Mouse (Mus musculus) heart, adult 2 months (tissue): ENCODE measurements around the gene Casp7. TPM values are rescaled to one million over a fixed set of nuclear protein-coding genes. Genes with fewer than 3 reads are reported as not detected.

ENCODE experiments used
- DNase-seq, 2 experiments: peaks; one replicate each; pipeline ENCODE4 v3.0.0; 2021
- H3K27ac ChIP-seq: fragments of 200-600 bp; 2 replicates; pipeline ENCODE4 v1.8.1; 2022
- H3K27me3 ChIP-seq: fragments of 200-500 bp; 2 replicates; pipeline ENCODE4 v1.6.1; 2012; ENCODE audit warnings: mild to moderate bottlenecking, low read length, inconsistent platforms, mixed read lengths; ENCODE audit not compliant: control insufficient read depth, insufficient read depth
- H3K36me3 ChIP-seq: fragments of 200-500 bp; 2 replicates; pipeline ENCODE4 v1.6.1; 2012; ENCODE audit warnings: low read length, inconsistent platforms; ENCODE audit not compliant: control insufficient read depth, insufficient read depth
- H3K4me1 ChIP-seq: fragments of 200-500 bp; 2 replicates; pipeline ENCODE4 v1.6.1; 2011; ENCODE audit warnings: low read length; ENCODE audit not compliant: control insufficient read depth, insufficient read depth
- H3K4me3 ChIP-seq: fragments of 200-600 bp; 2 replicates; pipeline ENCODE4 v1.8.1; 2022
- H3K79me2 ChIP-seq: fragments of 200-500 bp; replicated peaks from 2 replicates; pipeline ENCODE4 v1.6.1; 2012; ENCODE audit warnings: mild to moderate bottlenecking, inconsistent platforms, low read length, moderate library complexity, mixed read lengths; ENCODE audit not compliant: control insufficient read depth, insufficient read depth
- H3K9ac ChIP-seq: fragments of 200-500 bp; 2 replicates; pipeline ENCODE4 v1.6.1; 2012; ENCODE audit warnings: low read depth, mild to moderate bottlenecking, control low read depth, inconsistent platforms, low read length, mixed read lengths
- CTCF ChIP-seq: fragments of 200-600 bp; IDR thresholded peaks from 2 replicates; pipeline ENCODE4 v1.8.1; 2022; ENCODE audit warnings: antibody characterized with exemption, mild to moderate bottlenecking, moderate library complexity
- EP300 ChIP-seq: fragments of 200-500 bp; IDR thresholded peaks from 2 replicates; pipeline ENCODE4 v1.6.1; 2011; ENCODE audit warnings: low read depth, low read length, control low read depth; ENCODE audit not compliant: insufficient read depth
- POLR2A ChIP-seq: fragments of 200-500 bp; IDR thresholded peaks from 2 replicates; pipeline ENCODE4 v1.6.1; 2011; ENCODE audit warnings: mild to moderate bottlenecking, low read depth, low read length, control low read depth; ENCODE audit not compliant: insufficient read depth
- WGBS: fragments of 180-500 bp; shearing (Covaris S2); methylation state at CpG from one replicate; pipeline ENCODE4 v1.1.7; 2018; 5-methylcytosine and 5-hydroxymethylcytosine counted together
- intact Hi-C: fragments of 180-260 bp; cut with DNase I; formaldehyde crosslinking; loops from one replicate; pipeline ENCODE4 v1.15.1; 2025
- polyA plus RNA-seq: library from polyadenylated mRNA; depleted of rRNA; stranded (reverse); fragments of >200 nt; gene quantifications from 2 replicates; pipeline ENCODE4 v1.2.3, GENCODE M21; 2012
- total RNA-seq, 2 experiments: library from RNA; stranded (reverse); gene quantifications; 2 replicates each; pipeline ENCODE4 v1.2.3; 2021

Gene Casp7
- total and polyA plus RNA-seq, 3 experiments: 9.2 to 12.5 (median 11.7) TPM

GRCm38 (mm10) chr19:56396227-56396626 is 702 bp upstream of the Casp7 start:
- no peak for DNase-seq
- Histone ChIP-seq H3K36me3 (no peaks in the 10 kb centered on the region), H3K4me1 (peaks cover 7% of the 10 kb centered on the region), H3K79me2 (no peaks in the 10 kb centered on the region), H3K27me3 (no peaks in the 10 kb centered on the region), H3K4me3 (peak overlapping the region; percentile 70), H3K9ac (peak overlapping the region; percentile 72; the same call in 1 of the 2 replicates), H3K27ac (peak overlapping the region; percentile 87; the same call in 1 of the 2 replicates)
- intact Hi-C loops: loop anchor here (5.0 kb wide), 1 partner anchor 39 kb away; no protein-coding TSS in a partner anchor
- WGBS: 46% methylated on average over 12 of the region's 12 CpGs
- TF ChIP-seq POLR2A: no peak
- TF ChIP-seq CTCF: no peak
- no peak for TF ChIP-seq EP300

GRCm38 (mm10) chr19:56397663-56398527 is 966 bp downstream of the Casp7 start:
- Histone ChIP-seq H3K27me3 (no peaks in the 10 kb centered on the region), H3K79me2 (no peaks in the 10 kb centered on the region), H3K4me3 (peak overlapping the region; percentile 70), H3K4me1 (peaks cover 12% of the 10 kb centered on the region), H3K36me3 (no peaks in the 10 kb centered on the region), H3K27ac (peak overlapping the region; percentile 87), H3K9ac (peak overlapping the region; percentile 72)
- TF ChIP-seq CTCF (no peak), POLR2A (no peak), EP300 (no peak)
- intact Hi-C loops: loop anchor here (5.0 kb wide), 1 partner anchor 41 kb away; no protein-coding TSS in a partner anchor
- 30% methylated on average over 11 of the region's 11 CpGs for WGBS
- DNase-seq: no peak

- Histone ChIP-seq H3K27me3 (no peaks in the 10 kb centered on the region), H3K4me3 (peak overlapping the region; percentile 70; the same call in 1 of the 2 replicates), H3K36me3 (no peaks in the 10 kb centered on the region), H3K79me2 (no peaks in the 10 kb centered on the region), H3K9ac (no peak overlapping the region), H3K27ac (peak overlapping the region; percentile 87), H3K4me1 (peaks cover 12% of the 10 kb centered on the region)
- DNase-seq: no peak
- TF ChIP-seq POLR2A (no peak), EP300 (no peak), CTCF (no peak)
- intact Hi-C loops: loop anchor here (5.0 kb wide), 1 partner anchor 41 kb away; no protein-coding TSS in a partner anchor
These were observed 1.5 kb downstream of the Casp7 start for GRCm38 (mm10) chr19:56398528-56398795.

DNA sequence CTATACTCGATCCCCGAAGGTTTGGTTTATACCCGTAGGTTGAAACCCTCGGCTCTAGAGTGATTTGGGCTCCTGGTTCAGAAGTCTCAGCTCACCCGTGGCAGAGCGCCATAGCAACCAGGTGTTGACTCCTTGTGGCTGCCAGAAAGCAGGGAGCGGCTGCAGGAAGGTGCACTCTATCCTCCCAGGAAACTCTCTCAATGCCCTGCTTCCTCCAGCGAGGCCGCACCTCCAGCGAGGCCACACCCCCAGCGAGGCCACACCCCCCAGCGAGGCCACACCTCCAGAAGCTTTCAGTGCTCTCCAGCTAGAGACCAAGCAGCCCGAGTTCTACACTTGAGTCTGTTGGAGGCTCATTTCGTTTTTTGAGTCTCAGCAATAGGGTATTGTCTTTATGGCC is 3.3 kb downstream of the Casp7 start:
- peak overlapping the region; percentile 5; the same call in 1 of the 2 replicates for H3K27ac ChIP-seq
- 41% methylated on average over 14 of the region's 14 CpGs for WGBS
- no peaks in the 10 kb centered on the region for H3K27me3 ChIP-seq
- no peaks in the 10 kb centered on the region for H3K79me2 ChIP-seq
- DNase-seq: peak; percentile 85
- no peaks in the 10 kb centered on the region for H3K36me3 ChIP-seq
- H3K9ac ChIP-seq: no peak overlapping the region
- no peak for TF ChIP-seq POLR2A
- 0 out of 2 replicates have a peak, but pooled peaks have one; percentile 59 for TF ChIP-seq EP300
- no peak overlapping the region for H3K4me3 ChIP-seq
- peaks cover 12% of the 10 kb centered on the region for H3K4me1 ChIP-seq
- intact Hi-C loops: no loop called here

- no peak for TF ChIP-seq POLR2A
- no peak for TF ChIP-seq EP300
- no peak for TF ChIP-seq CTCF
- H3K36me3 ChIP-seq: no peaks in the 10 kb centered on the region
- no peak overlapping the region for H3K4me3 ChIP-seq
- intact Hi-C loops: no loop called here
- no peaks in the 10 kb centered on the region for H3K27me3 ChIP-seq
- 47% methylated on average over 6 of the region's 6 CpGs for WGBS
- H3K27ac ChIP-seq: peak overlapping the region; percentile 27; the same call in 1 of the 2 replicates
- no peaks in the 10 kb centered on the region for H3K79me2 ChIP-seq
- H3K9ac ChIP-seq: no peak overlapping the region
- no peak for DNase-seq
- H3K4me1 ChIP-seq: peaks cover 11% of the 10 kb centered on the region
These were observed 4.9 kb downstream of the Casp7 start for GRCm38 (mm10) chr19:56401864-56402263.

- H3K4me3 ChIP-seq: no peak overlapping the region
- no peak overlapping the region for H3K9ac ChIP-seq
- H3K36me3 ChIP-seq: no peaks in the 10 kb centered on the region
- H3K79me2 ChIP-seq: no peaks in the 10 kb centered on the region
- no peak overlapping the region for H3K27ac ChIP-seq
- 96% methylated on average over 4 of the region's 4 CpGs for WGBS
- no peak for TF ChIP-seq POLR2A
- TF ChIP-seq EP300: no peak
- no peak for TF ChIP-seq CTCF
- peaks cover 7% of the 10 kb centered on the region for H3K4me1 ChIP-seq
- DNase-seq: no peak
- intact Hi-C loops: no loop called here
- no peaks in the 10 kb centered on the region for H3K27me3 ChIP-seq
These were observed 8.9 kb downstream of the Casp7 start for GRCm38 (mm10) chr19:56405824-56406223.
